Mouse (Mus musculus) stomach, postnatal 0 days (tissue): ENCODE data around the gene Crygs.

Experiments used
- CTCF ChIP-seq: IDR thresholded peaks from 2 replicates; pipeline ENCODE4 v1.5.1; 2016; ENCODE audit warnings: antibody characterized with exemption, low read depth, mild to moderate bottlenecking, moderate library complexity
- EP300 ChIP-seq: optimal IDR thresholded peaks from 2 replicates; pipeline ENCODE3; 2016; ENCODE audit warnings: antibody characterized with exemption

DNA sequence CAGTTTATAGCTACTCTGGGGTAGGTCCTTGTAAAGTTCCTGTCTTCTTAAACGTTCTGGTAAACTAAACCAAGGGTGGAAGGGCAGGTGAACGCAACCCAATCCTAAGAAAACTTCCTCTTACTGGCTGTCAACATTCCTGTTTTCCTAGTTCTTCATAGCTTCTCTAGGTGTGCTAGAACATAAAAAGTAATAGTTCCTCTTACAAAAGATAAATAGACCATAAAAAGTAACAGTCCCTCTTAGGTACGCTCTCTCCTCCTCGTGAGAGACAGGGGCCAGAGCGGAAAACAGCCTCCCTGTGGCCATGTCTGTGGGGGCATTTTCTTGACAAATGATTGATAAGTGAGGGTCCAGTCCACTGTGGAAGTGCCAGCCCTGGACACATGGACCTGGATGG lies 33.5 kb upstream of the Crygs start:
- TF ChIP-seq CTCF: no peak
- no peak for TF ChIP-seq EP300
